Mouse (Mus musculus): Measurements from ENCODE around the gene Uck1. TPM values are rescaled to one million over a fixed set of nuclear protein-coding genes. Genes with fewer than 3 reads are reported as not detected.
A peak's percentile ranks its signal among the peaks of the same experiment; 100 is the strongest.
"Not testable (repeated sequence)": the region's sequence is repeated elsewhere in the genome, so short reads cannot be mapped to it uniquely, and the experiment has no call there.

Uck1 gene
- polyA plus RNA-seq, 1 experiment, result 65.4 TPM

- Histone ChIP-seq H3K4me3 (replicated peaks; ENCODE audit: extremely low read depth, low read depth, low read length) (no peak overlapping the region), H3K4me1 (ENCODE audit: control insufficient read depth, insufficient read depth, low read length) (no peaks in the 10 kb centered on the region; the same call in none of the 2 replicates)
- TF ChIP-seq CTCF (IDR thresholded peaks at IDR 0.05; ENCODE audit: insufficient read depth, low read length) (no peak), POLR2A (IDR thresholded peaks at IDR 0.05; ENCODE audit: borderline replicate concordance, extremely low read depth, low read depth, low read length) (no peak)
- DNase-seq, result no peak
- 82% methylated on average over 4 of the region's 4 CpGs for WGBS
Observed at GRCm38 (mm10) chr2:32299469-32299868, 39.5 kb upstream of the Uck1 start.

- H3K4me3 ChIP-seq (replicated peaks; ENCODE audit: extremely low read depth, low read depth, low read length); H3K4me1 ChIP-seq (ENCODE audit: control insufficient read depth, insufficient read depth, low read length); DNase-seq: not testable (repeated sequence)
- 51% methylated on average over 2 of the region's 2 CpGs for WGBS
Observed at GRCm38 (mm10) chr2:32295842-32296241, 35.9 kb upstream of the Uck1 start.

GRCm38 (mm10) chr2:32295285-32295684 lies 35.3 kb upstream of the Uck1 start:
- no peak for DNase-seq
- TF ChIP-seq POLR2A (IDR thresholded peaks at IDR 0.05; ENCODE audit: borderline replicate concordance, extremely low read depth, low read depth, low read length) (no peak), CTCF (IDR thresholded peaks at IDR 0.05; ENCODE audit: insufficient read depth, low read length) (no peak)
- peaks cover 3% of the 10 kb centered on the region for H3K4me1 ChIP-seq (ENCODE audit: control insufficient read depth, insufficient read depth, low read length)
- WGBS, result 68% methylated on average over 3 of the region's 3 CpGs
- H3K4me3 ChIP-seq (replicated peaks; ENCODE audit: extremely low read depth, low read depth, low read length), result no peak overlapping the region

GRCm38 (mm10) chr2:32294348-32294747 lies 34.4 kb upstream of the Uck1 start:
- 44% methylated on average over 8 of the region's 8 CpGs for WGBS
- DNase-seq, result no peak
- no peak overlapping the region for H3K4me3 ChIP-seq (replicated peaks; ENCODE audit: extremely low read depth, low read depth, low read length)
- H3K4me1 ChIP-seq (ENCODE audit: control insufficient read depth, insufficient read depth, low read length), result peaks cover 6% of the 10 kb centered on the region
- TF ChIP-seq POLR2A (IDR thresholded peaks at IDR 0.05; ENCODE audit: borderline replicate concordance, extremely low read depth, low read depth, low read length) (no peak), CTCF (IDR thresholded peaks at IDR 0.05; ENCODE audit: insufficient read depth, low read length) (no peak)

GRCm38 (mm10) chr2:32289578-32289977 lies 29.6 kb upstream of the Uck1 start:
- TF ChIP-seq CTCF (IDR thresholded peaks at IDR 0.05; ENCODE audit: insufficient read depth, low read length) (no peak), POLR2A (IDR thresholded peaks at IDR 0.05; ENCODE audit: borderline replicate concordance, extremely low read depth, low read depth, low read length) (no peak)
- Histone ChIP-seq H3K4me1 (ENCODE audit: control insufficient read depth, insufficient read depth, low read length) (peaks cover 16% of the 10 kb centered on the region), H3K4me3 (replicated peaks; ENCODE audit: extremely low read depth, low read depth, low read length) (peak overlapping the region; percentile 6)
- DNase-seq, result no peak

- DNase-seq, result no peak
- H3K4me1 ChIP-seq (ENCODE audit: control insufficient read depth, insufficient read depth, low read length), result peaks cover 12% of the 10 kb centered on the region
- under 1% methylated on average over 29 of the region's 29 CpGs for WGBS
- TF ChIP-seq POLR2A (IDR thresholded peaks at IDR 0.05; ENCODE audit: borderline replicate concordance, extremely low read depth, low read depth, low read length) (no peak), CTCF (IDR thresholded peaks at IDR 0.05; ENCODE audit: insufficient read depth, low read length) (no peak)
- peak overlapping the region; percentile 86 for H3K4me3 ChIP-seq (replicated peaks; ENCODE audit: extremely low read depth, low read depth, low read length)
Observed at GRCm38 (mm10) chr2:32288371-32288931, 28.5 kb upstream of the Uck1 start.

- WGBS, result under 1% methylated on average over 41 of the region's 41 CpGs
- H3K4me1 ChIP-seq (ENCODE audit: control insufficient read depth, insufficient read depth, low read length), result peaks cover 12% of the 10 kb centered on the region
- no peak for TF ChIP-seq CTCF (IDR thresholded peaks at IDR 0.05; ENCODE audit: insufficient read depth, low read length)
- TF ChIP-seq POLR2A (IDR thresholded peaks at IDR 0.05; ENCODE audit: borderline replicate concordance, extremely low read depth, low read depth, low read length), result peak; percentile 97
- peak; percentile 96 for DNase-seq
- peak within 1 kb of the TSS; percentile 89 for H3K4me3 ChIP-seq (replicated peaks; ENCODE audit: extremely low read depth, low read depth, low read length)
Observed at GRCm38 (mm10) chr2:32287923-32288367, 28.0 kb upstream of the Uck1 start, which contains the start of gene Swi5. Gene Swi5, minus strand, starts transcription at chr2:32288075.

GRCm38 (mm10) chr2:32287334-32287840 lies 27.4 kb upstream of the Uck1 start, which contains the start of gene Golga2:
Gene Golga2, plus strand, starts transcription at chr2:32287384.
- Histone ChIP-seq H3K4me1 (ENCODE audit: control insufficient read depth, insufficient read depth, low read length) (peaks cover 12% of the 10 kb centered on the region), H3K4me3 (replicated peaks; ENCODE audit: extremely low read depth, low read depth, low read length) (peak within 1 kb of the TSS; percentile 89)
- DNase-seq, result no peak
- TF ChIP-seq POLR2A (IDR thresholded peaks at IDR 0.05; ENCODE audit: borderline replicate concordance, extremely low read depth, low read depth, low read length) (no peak), CTCF (IDR thresholded peaks at IDR 0.05; ENCODE audit: insufficient read depth, low read length) (no peak)
- under 1% methylated on average over 20 of the region's 23 CpGs for WGBS

- DNase-seq, result no peak
- H3K4me1 ChIP-seq (ENCODE audit: control insufficient read depth, insufficient read depth, low read length), result peaks cover 7% of the 10 kb centered on the region
- H3K4me3 ChIP-seq (replicated peaks; ENCODE audit: extremely low read depth, low read depth, low read length), result no peak overlapping the region
- 72% methylated on average over 3 of the region's 3 CpGs for WGBS
- TF ChIP-seq CTCF (IDR thresholded peaks at IDR 0.05; ENCODE audit: insufficient read depth, low read length), result no peak
- TF ChIP-seq POLR2A (IDR thresholded peaks at IDR 0.05; ENCODE audit: borderline replicate concordance, extremely low read depth, low read depth, low read length), result no peak
Observed at GRCm38 (mm10) chr2:32283986-32284385, 24.0 kb upstream of the Uck1 start.

GRCm38 (mm10) chr2:32282727-32283126 lies 22.8 kb upstream of the Uck1 start:
- peak; percentile 52 for DNase-seq
- WGBS, result 90% methylated on average over 1 of the region's 1 CpGs
- no peak overlapping the region for H3K4me3 ChIP-seq (replicated peaks; ENCODE audit: extremely low read depth, low read depth, low read length)
- H3K4me1 ChIP-seq (ENCODE audit: control insufficient read depth, insufficient read depth, low read length), result peaks cover 6% of the 10 kb centered on the region
- TF ChIP-seq CTCF (IDR thresholded peaks at IDR 0.05; ENCODE audit: insufficient read depth, low read length) (peak; percentile 90), POLR2A (IDR thresholded peaks at IDR 0.05; ENCODE audit: borderline replicate concordance, extremely low read depth, low read depth, low read length) (no peak)
